Mouse (Mus musculus) adipocyte (in vitro differentiated cells): ENCODE measurements around the gene Trim6.
"Not testable (repeated sequence)": the region's sequence is repeated elsewhere in the genome, so short reads cannot be mapped to it uniquely, and the experiment has no call there.

Experiments used
- DNase-seq: peaks from one replicate; pipeline ENCODE4 v3.0.0-alpha.2; 2016; ENCODE audit warnings: low spot score

Trim6 gene

DNA sequence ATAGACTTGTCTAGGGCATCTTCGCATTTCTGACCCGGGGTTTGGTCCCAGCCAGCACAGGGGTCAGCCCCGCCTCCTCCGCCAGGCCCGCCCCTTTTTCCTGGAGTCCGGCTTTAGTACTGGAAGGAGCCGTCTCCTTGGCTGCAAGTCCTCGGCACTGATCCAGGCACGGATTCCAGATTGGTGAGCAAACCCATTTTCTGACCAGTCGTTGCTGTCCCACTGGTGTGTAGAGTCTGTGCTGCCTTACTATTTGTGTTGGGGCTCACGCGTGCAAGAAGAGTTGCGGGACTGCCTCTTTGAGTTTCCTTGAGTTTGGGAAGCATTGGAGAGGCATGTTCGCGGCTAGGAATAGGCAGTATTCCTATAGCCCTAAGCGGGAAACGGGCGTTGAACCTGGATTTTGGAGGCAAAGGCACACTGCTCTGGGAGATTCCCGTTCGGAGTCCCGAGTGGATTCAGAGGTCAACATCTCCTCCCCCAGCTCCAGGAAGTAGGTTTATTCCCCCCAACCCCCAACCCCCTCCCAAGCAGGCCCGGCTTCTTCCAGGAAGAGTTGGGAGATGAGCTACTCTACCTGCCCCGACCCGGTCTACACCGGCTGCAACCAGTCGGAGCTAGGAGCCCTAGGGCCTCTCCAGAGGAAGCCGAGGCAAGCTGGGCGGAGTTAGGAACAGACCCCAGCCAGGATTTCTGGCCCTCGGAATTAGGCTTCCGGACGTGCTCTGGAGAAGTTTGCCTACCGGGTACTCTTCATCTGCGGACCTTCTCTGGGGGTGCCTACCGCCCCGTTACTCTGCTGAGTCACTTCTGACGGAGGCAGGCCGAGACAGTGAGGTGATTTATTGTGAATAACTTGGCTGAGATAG, at the start of gene Trim6:
Gene Trim6 (plus strand): TSS at position 93 of the 869 bp plus-strand sequence.
- DNase-seq: peak; percentile 90

- no peak for DNase-seq
Measured at GRCm38 (mm10) chr7:104169634-104170204, 48.9 kb upstream of the Trim6 start.

DNA sequence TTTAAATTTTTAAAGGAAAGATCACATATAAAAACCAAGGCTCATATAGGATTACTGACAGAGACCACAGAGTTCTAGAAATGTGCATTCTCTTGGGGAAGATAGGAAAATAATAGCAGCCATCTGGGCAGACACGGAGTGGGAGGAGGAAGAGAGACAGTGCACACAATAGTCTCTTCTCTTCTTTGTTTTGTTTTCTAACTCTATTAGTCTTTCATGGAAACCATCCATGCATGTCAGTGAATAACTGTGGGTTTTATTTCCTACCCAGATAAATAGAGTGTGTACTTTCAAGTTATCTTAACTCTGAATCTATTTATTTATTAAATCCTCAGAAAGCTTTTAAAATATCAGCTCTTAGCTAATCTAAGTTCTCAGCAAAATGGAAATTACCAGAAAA, 43.5 kb upstream of the Trim6 start:
- DNase-seq: no peak

DNA sequence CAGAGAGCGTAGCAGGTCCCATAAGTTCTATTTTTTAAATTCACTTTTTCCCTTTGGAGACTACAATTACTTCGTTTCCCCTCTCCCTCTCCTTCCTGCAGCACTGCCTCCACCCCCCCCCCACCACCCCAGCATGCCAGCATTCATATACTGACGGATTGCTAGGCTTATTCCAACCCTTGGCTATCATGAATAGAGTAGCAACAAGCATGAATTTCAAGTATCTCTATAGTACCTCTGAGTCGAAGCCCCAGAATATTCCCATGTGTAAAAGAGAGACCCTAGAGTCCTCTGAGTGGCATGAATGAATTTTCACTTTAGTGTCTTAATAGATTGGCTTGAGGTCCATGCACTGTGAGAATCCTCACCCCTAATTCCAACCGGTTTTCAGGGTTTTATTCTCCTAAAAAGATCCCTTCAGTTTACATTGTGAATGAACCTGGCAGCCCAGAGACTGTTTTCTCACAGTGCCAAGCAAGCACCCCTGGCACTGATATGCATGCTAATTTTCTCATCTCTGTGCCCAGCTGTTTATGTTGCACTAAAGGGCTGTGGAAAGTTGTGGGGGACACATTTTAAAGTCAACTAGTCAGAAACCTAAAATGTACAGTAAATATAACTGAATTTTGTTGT, 40.1 kb upstream of the Trim6 start:
- no peak for DNase-seq

GRCm38 (mm10) chr7:104179074-104179473, 39.5 kb upstream of the Trim6 start:
- DNase-seq: no peak

DNA sequence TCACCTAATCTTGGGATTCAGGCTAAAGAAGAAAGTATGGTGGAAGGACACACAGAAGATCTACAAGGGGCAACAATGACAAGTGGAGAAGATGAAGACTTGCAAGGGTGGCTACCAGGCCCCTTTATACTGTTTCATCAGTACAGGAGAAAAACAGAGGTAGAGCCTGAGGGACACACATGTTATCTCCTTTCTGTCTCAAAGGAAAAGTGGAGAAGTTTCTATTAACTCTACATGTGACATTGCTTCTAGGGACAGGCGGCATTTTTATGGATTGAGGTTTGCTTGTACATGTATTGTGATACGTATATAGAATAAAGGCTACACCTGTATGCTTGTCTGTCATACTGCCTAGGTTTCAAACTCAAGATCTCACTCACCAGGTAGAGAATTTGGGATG, 35.3 kb upstream of the Trim6 start, which contains the start of gene Olfr648:
Gene Olfr648 (minus strand): TSS at position 101 of the 400 bp plus-strand sequence.
- no peak for DNase-seq

DNA sequence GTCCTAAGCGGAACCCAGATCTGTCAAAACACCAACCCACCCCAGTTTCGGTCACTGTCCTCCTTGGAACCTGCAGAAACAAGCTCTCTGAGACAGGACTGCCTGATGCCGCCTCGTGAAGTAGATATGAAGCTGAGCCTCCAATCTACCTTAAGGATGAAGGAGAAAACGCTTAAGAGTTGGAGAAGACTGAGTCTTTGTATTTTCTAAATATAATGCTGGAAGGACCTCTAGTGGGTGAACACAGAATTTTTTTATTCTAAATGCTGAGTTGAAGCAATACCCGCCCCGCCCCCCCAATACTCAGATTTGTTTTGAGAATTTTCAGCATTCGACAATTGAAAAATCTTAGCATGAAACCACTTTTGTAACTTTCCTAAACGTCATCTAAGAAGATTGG, 27.3 kb upstream of the Trim6 start:
- DNase-seq: no peak

- no peak for DNase-seq
Measured at GRCm38 (mm10) chr7:104195885-104196284, 22.7 kb upstream of the Trim6 start, which contains the start of gene Olfr649. Olfr649 (minus strand) TSS chr7:104195985.

DNA sequence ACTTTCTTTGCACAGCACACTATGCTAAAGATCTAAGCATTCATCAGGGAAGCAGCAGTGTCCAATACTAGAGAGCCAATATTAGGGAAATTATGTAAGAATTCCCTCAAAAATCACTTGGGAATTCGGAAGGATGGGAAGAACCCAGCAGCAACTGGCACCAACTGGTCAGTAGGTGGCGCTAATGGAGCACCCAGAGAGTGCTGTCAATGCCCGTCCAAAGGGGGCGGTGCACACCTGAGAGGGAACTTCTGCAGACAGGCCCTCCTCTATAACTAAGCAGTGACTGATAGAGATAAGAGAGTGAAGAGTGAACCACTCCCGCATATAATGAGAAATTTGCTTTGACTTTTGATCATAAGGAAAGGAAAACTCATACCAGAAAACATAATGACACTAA, 18.8 kb upstream of the Trim6 start:
- DNase-seq: peak; percentile 79

- DNase-seq: no peak
Measured at GRCm38 (mm10) chr7:104206197-104206596, 12.4 kb upstream of the Trim6 start.

DNA sequence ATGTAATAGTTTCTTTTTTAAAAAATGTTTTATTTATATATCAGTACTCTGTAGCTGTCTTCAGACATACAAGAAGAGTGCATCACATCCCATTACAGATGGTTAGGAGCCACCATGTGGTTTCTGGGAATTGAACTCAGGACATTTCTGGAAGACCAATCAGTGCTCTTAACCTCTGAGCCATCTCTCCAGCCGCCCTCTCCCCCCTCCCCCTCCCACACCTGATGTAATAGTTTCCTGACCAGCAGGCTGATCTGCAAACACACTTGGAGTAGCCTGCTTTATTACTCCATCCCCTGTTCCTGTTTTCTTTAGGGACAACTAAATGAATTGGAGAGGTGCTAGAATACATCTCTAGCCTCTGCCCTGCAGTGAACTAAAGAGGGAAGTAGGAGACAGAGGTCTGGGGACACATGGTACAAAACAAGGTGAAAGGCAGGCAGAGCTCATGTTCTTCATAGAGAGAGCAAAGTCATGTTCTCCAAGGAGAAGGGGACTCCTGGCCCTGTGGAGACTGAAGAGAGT, 2.5 kb upstream of the Trim6 start:
- DNase-seq: no peak

DNA sequence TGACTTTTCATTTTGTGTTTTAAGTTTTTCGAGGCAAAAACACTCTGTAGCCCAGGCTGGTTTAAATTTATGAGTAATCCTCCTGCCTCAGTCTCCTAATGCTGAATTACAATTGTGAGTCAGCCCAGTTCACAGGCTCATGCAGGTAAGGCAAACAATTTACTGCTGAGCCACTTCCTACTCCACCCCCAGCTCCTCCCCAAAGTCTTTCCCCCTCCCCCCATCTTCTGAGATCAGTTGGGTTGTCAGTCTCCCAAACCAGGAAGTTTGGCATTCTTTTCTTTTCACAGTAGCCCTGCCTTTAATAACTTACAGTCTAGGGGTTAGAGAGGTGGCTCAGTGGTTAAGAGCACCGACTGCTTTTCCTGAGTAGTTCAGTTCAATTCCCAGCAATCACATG, 712 bp upstream of the Trim6 start:
- no peak for DNase-seq

DNA sequence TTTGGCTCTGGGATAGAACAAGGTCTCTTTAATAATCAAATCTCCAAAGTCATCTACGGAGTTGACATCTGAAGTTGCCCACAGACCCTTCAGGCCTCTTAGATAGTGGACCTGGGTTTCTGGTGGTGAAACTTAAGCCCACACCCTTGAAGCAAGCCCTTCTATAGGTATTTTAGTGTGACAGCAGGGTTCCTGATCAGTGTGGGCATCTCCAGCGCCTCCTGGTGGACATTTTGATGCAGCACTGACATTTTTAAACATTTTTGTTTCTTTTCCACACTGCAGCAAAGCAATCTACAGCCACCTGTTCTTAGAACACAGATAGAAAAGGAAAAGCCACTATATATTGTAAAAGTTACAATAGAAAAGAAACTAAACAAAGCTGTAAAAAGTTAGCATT, 12.6 kb downstream of the Trim6 start:
- DNase-seq: peak; percentile 48

- no peak for DNase-seq
Measured at GRCm38 (mm10) chr7:104240857-104241256, 22.3 kb downstream of the Trim6 start.

- no peak for DNase-seq
Measured at GRCm38 (mm10) chr7:104243616-104244015, 25.0 kb downstream of the Trim6 start.

- DNase-seq: peak; percentile 90
Measured at GRCm38 (mm10) chr7:104244287-104245181, 25.9 kb downstream of the Trim6 start, which contains the start of gene Trim34a. Trim34a (plus strand) TSS chr7:104244457.

DNA sequence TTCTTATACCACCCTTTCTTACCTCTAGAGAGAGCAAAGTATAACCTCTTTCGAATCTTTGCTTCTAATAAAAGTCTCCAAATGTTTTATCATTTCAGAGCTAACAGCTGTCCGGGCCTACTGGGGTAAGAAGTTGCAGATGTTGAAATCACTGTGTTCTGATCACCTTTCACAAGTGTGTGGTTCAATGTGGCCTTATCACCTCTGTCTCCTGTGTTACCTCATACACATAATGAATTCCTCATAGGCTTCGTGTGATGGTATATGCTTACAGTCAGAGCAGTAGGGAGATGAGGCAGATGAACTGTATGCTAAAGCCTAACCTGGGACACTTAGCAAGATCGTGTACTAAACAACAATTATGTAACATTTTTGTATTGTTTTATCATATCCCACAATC, 41.8 kb downstream of the Trim6 start:
- DNase-seq: not testable (repeated sequence)

DNA sequence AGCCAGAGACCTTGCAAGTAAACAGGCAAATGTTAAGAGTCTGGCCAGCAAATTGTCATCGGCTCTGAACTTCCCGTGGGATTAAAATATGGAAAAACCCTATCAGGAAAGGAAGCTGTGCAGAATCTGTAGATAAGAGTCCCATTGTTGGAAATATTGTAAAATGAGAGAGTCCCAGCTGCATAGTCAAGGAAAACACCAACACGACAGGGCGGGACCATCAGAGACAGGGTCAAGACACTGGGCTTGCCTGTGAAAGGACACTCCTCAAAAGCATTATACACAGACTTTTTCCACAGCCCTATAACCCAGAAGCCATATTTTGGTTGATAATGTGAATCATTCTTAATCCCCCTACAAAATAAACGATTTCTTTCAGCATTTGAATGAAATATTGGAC, 46.7 kb downstream of the Trim6 start:
- DNase-seq: not testable (repeated sequence)

DNA sequence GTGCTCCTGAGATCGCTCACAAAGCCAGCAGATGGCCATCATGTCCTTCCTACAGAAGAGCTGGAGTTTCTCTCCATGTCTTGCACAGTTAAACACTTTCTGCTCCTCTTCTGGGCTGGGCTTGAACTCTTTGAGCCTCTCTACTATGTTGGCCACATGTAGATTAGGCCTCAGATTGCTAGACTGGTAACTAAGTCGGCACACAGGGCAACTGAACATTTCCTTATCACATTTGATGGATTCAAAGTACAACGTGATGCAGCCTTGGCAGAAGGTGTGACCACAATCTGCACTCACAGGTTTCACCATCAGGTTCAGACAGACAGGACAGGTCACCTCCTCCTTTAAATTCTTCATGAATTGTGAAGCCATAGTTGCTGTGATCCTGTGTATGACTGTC, 60.8 kb downstream of the Trim6 start:
- not testable (repeated sequence) for DNase-seq
